Mouse (Mus musculus) erythroblast, embryonic 14.5 days (primary cell): Measurements from ENCODE around the gene Sumf2. TPM values are rescaled to one million over a fixed set of nuclear protein-coding genes. Genes with fewer than 3 reads are reported as not detected.
A peak's percentile ranks its signal among the peaks of the same experiment; 100 is the strongest.

Source experiments
- H3K27me3 ChIP-seq: 2 replicates; pipeline ENCODE4 v1.6.1; 2012; ENCODE audit warnings: inconsistent platforms; ENCODE audit not compliant: control insufficient read depth
- H3K36me3 ChIP-seq: 2 replicates; pipeline ENCODE4 v1.6.1; 2012; ENCODE audit warnings: mild to moderate bottlenecking, inconsistent platforms; ENCODE audit not compliant: control insufficient read depth
- H3K4me1 ChIP-seq: 2 replicates; pipeline ENCODE4 v1.6.1; 2012; ENCODE audit warnings: inconsistent platforms; ENCODE audit not compliant: control insufficient read depth
- H3K4me3 ChIP-seq: replicated peaks from 2 replicates; pipeline ENCODE3; 2012; ENCODE audit warnings: moderate library complexity, mild to moderate bottlenecking, inconsistent platforms
- H3K9me3 ChIP-seq: 2 replicates; pipeline ENCODE4 v1.6.1; 2012; ENCODE audit warnings: low read length, inconsistent platforms, mixed read lengths; ENCODE audit not compliant: control insufficient read depth
- GATA1 ChIP-seq: IDR thresholded peaks from 2 replicates; pipeline ENCODE4 v1.6.1; 2012; ENCODE audit warnings: low read length, inconsistent platforms, mixed read lengths
- TAL1 ChIP-seq: IDR thresholded peaks from 3 replicates; pipeline ENCODE4 v1.6.1; 2012; ENCODE audit warnings: low read length, inconsistent platforms, mixed read lengths
- polyA plus RNA-seq: library from polyadenylated mRNA; stranded (reverse); fragments of >175 nt; gene quantifications from 2 replicates; pipeline ENCODE4 v1.2.3, GENCODE M21; 2012

Gene Sumf2
- 0.97 and 1.0 TPM in 2 replicates for polyA plus RNA-seq

DNA sequence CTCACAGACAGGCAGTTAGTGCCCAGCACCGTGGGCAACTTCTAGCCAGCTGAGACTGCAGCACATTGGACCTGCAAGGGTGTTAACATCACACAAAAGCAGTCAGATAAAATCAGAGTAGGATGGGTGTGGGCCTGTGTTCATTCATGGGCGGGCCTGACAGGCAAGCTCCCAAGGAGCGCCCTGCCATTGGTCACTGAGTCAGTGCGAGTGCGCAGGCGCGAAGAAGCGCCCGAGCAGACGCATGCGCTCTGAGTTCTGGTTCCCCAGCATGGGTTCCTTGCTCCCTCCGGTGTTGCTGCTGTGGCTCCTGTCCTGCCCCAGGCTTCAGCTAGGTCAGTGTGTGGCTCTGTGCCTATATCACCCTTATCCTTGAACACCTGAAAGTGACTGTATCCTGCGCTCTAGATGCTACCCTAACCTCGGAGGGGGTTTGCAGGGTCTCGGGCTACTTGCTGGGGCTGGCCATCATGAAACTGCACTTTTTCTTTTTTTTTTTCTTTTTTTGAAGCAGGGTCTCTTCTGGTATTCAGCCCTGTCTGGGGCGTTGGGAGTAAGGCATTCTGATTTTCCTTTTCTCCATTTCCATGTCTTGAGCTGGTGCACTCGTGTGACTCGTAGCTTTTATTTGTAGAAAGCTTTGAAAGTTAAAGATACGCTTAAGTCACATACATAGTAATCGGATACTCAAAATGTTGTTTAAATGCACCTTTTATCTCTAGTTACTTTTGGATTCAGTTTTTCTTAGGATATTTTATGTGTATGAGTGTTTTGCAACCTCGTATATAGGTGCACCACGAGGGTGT, at the start of gene Sumf2:
Gene Sumf2 (plus strand): TSS at position 235 of the 806 bp plus-strand sequence.
- H3K4me1 ChIP-seq = peaks cover 27% of the 10 kb centered on the region
- peak within 1 kb of the TSS; percentile 74 for H3K4me3 ChIP-seq
- peaks cover 4% of the 10 kb centered on the region for H3K9me3 ChIP-seq
- no peaks in the 10 kb centered on the region for H3K27me3 ChIP-seq
- H3K36me3 ChIP-seq = peaks cover 36% of the 10 kb centered on the region
- TF ChIP-seq GATA1 (peak; percentile 71), TAL1 (no peak)

DNA sequence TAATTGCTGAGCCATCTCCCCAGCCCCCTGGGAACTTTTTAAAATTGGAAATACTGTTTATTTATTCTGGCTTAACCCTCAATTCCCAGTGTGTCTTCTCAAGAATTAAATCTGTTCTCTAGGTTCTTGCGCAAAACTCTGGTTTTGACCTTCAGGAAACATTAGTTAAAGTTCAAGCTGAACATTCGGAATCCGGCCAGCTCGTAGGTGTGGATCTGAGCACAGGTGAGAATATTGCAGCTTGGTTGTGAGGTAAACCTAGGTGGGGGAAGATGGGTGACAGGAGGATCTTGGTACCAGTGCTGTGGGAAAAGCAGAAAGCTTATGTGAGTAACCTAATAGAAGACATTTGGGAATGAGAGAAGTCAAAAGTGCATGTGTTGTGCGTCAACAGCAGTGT, 1.9 kb upstream of the Sumf2 start:
- Histone ChIP-seq H3K36me3 (peaks cover 31% of the 10 kb centered on the region), H3K4me1 (peaks cover 27% of the 10 kb centered on the region), H3K9me3 (peaks cover 4% of the 10 kb centered on the region), H3K27me3 (no peaks in the 10 kb centered on the region), H3K4me3 (no peak overlapping the region)
- no peak for TF ChIP-seq TAL1
- no peak for TF ChIP-seq GATA1

DNA sequence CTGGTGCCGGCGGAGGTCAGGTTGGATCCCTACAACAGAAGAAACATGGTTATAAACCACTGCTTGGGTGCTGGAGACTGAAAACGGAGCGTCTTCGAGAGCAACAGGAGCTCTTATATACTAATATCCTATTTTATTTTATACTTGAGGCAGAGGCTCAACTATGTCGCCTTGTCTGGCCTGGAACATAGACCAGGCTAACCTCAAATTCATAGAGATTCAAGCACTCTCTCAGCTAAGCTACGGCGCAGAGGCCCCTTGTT, 703 bp downstream of the Sumf2 start:
- Histone ChIP-seq H3K4me3 (peak overlapping the region; percentile 74), H3K36me3 (peaks cover 36% of the 10 kb centered on the region), H3K4me1 (peaks cover 27% of the 10 kb centered on the region), H3K9me3 (peaks cover 4% of the 10 kb centered on the region), H3K27me3 (no peaks in the 10 kb centered on the region)
- TF ChIP-seq TAL1 (no peak), GATA1 (no peak)

DNA sequence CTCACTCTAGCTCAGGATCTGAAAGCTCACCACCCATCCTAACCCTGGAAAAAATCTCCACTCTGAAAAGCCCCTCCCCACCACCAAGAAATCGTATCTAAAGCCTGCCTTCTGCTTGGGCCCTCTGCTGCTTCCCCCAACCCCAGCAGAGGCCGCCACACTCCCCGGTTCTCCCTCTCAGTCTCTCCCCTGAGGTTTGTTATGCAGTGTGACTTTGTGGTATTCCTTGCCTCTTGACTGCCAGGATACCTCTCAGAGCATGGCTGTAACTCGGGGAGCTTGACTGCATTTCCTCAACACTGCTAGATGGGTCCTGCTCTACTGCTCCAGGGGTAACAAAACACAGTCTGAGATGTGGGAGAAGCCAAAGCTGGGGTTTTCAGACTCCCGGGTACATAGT, 8.4 kb downstream of the Sumf2 start:
- H3K9me3 ChIP-seq = peaks cover 3% of the 10 kb centered on the region; the same call in 1 of the 2 replicates
- no peak overlapping the region for H3K4me3 ChIP-seq
- H3K27me3 ChIP-seq = no peaks in the 10 kb centered on the region
- H3K4me1 ChIP-seq = no peaks in the 10 kb centered on the region
- peaks cover 69% of the 10 kb centered on the region for H3K36me3 ChIP-seq
- TF ChIP-seq TAL1 (no peak), GATA1 (no peak)

DNA sequence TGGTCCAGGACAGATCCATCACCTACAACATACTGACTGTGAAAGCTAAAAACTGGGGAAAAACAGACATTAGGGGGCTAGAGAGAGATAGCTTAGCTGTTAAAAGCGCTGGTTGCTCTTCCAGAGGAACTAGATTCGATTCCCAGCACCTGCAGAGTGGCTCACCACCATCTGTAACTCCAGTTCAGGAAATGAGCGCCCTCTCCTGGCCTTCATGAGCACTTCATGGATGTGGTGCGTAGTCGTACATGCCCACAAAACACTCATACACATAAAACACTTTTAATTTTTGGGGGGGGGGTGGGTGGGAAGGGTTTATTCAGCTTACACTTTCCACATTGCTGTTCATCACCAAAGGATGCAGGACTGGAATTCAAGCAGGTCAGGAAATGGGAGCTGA, 9.6 kb downstream of the Sumf2 start:
- Histone ChIP-seq H3K4me3 (no peak overlapping the region), H3K36me3 (peaks cover 76% of the 10 kb centered on the region), H3K27me3 (no peaks in the 10 kb centered on the region), H3K9me3 (peaks cover 3% of the 10 kb centered on the region; the same call in 1 of the 2 replicates), H3K4me1 (no peaks in the 10 kb centered on the region)
- no peak for TF ChIP-seq GATA1
- no peak for TF ChIP-seq TAL1

DNA sequence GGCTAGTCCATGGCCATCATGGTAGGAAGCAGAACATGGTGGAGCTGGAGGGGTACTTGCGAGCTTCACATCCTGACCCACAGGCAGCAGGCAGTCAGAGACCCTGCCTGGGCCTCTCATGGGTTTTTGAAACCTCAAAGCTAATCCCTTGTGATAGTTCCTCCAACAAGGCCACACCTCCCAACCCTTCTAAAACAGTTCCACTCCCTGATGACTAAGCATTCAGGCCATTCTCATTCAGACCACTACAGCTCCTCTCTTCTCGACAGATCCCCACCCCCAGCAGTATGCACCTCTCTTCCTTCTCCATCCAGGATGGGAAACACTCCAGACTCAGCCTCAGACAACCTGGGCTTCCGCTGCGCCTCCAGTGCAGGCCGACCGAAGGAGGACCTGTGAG, 15.5 kb downstream of the Sumf2 start:
- TF ChIP-seq TAL1 (no peak), GATA1 (no peak)
- Histone ChIP-seq H3K36me3 (peaks cover 49% of the 10 kb centered on the region), H3K9me3 (peaks cover 8% of the 10 kb centered on the region), H3K27me3 (no peaks in the 10 kb centered on the region; the same call in 1 of the 2 replicates), H3K4me3 (no peak overlapping the region), H3K4me1 (peaks cover 15% of the 10 kb centered on the region)

DNA sequence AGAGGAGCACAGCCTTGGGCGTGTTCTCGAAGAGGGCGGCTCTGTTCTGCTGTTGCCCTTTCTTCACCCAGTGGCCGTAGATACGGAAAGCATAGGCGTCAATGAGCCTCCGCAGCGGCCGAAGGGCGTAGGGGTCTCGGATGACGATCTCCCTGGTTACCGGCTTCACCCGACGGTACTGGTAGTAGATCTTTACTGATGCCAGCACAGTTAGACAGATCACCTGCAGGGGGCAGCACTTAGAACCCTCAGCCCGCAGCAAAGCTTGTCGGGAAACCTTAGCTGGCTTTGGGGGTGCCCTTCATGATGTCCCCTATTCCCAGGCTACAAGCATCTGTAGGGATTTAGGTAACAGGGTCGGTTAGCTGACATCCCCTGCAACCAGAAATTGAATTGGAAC, 17.7 kb downstream of the Sumf2 start:
- TF ChIP-seq TAL1 (no peak), GATA1 (no peak)
- peaks cover 31% of the 10 kb centered on the region for H3K36me3 ChIP-seq
- peaks cover 8% of the 10 kb centered on the region for H3K9me3 ChIP-seq
- H3K4me3 ChIP-seq = peak overlapping the region; percentile 3
- H3K27me3 ChIP-seq = no peaks in the 10 kb centered on the region; the same call in 1 of the 2 replicates
- peaks cover 15% of the 10 kb centered on the region for H3K4me1 ChIP-seq

DNA sequence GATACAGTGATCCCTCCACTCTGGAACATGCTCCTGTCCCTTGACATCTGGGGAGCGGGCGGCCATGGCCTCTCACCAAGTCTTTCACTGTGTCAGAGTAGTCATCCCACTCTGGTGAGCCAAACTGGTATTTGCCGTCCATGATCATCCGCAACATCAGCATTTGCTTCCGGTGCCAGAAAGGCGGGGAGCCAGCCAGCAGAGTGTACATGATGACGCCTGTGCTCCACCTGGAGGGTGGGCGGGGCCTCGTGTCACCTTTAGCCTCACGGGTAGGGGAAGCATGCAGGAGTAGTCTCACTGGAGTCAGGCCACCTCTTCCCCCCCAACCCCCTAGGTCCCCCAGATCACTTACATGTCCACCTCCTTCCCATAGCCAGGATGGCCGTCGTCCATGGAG, 19.1 kb downstream of the Sumf2 start:
- Histone ChIP-seq H3K27me3 (no peaks in the 10 kb centered on the region; the same call in 1 of the 2 replicates), H3K36me3 (peaks cover 17% of the 10 kb centered on the region), H3K9me3 (peaks cover 8% of the 10 kb centered on the region), H3K4me3 (no peak overlapping the region), H3K4me1 (peaks cover 15% of the 10 kb centered on the region)
- TF ChIP-seq GATA1 (no peak), TAL1 (no peak)

DNA sequence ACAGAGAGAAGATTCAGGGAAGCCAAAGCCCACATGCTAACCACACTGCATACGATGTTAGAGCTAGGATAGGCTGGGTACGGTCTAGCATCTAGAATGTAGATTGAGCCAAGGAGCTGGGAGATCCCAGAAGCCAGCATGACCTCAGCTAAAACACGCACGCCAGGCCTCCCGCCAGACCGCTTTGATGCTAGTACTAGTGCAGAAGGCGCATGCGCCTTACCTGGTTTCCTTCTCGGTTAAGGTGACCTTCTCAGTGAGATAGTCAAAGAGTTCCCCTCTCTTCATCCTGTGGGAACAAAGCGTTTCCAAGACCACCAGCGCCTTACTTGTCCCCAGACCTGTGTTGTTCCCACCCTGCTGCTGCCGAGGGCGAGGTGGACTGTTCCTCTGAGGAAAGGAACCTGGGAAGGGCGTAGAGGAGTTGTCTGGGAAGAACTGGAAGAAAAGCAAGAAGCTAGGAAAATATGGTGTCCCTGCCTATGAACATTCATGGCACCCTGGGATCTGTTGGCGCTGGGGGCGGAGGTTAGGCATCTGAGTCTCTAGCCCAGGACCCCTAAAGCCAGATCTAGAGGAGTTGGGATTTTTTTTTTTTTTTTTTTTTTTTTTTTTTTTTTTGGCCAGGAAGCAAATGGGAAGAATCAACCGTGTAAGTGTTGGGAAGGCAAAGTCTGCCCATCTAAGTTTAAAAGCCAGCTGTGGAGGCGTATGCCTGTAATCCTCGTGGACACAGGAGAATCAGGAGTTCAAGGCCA, 22.6 kb downstream of the Sumf2 start:
- TF ChIP-seq GATA1 = no peak
- no peak for TF ChIP-seq TAL1
- H3K36me3 ChIP-seq = no peaks in the 10 kb centered on the region
- H3K27me3 ChIP-seq = no peaks in the 10 kb centered on the region; the same call in 1 of the 2 replicates

More for the DNA sequence above, 22.6 kb downstream of the Sumf2 start:
- Histone ChIP-seq H3K4me1 (peaks cover 11% of the 10 kb centered on the region), H3K9me3 (no peaks in the 10 kb centered on the region), H3K4me3 (no peak overlapping the region)
